Mouse (Mus musculus) olfactory bulb, adult 2 months (tissue): Measurements from ENCODE around the gene Eif3c. TPM values are rescaled to one million over a fixed set of nuclear protein-coding genes. Genes with fewer than 3 reads are reported as not detected.

Experiments
- H3K27ac ChIP-seq: fragments of 200-500 bp; 2 replicates; pipeline ENCODE4 v1.5.1; 2012; ENCODE audit warnings: low read depth, low read length; ENCODE audit not compliant: insufficient read depth
- H3K4me1 ChIP-seq: fragments of 200-500 bp; 2 replicates; pipeline ENCODE4 v1.6.1; 2012; ENCODE audit warnings: low read length; ENCODE audit not compliant: control insufficient read depth, insufficient read depth
- H3K4me3 ChIP-seq: fragments of 200-500 bp; 2 replicates; pipeline ENCODE4 v1.5.1; 2012; ENCODE audit warnings: mild to moderate bottlenecking, low read depth, low read length, moderate library complexity; ENCODE audit not compliant: insufficient read depth
- CTCF ChIP-seq: fragments of 200-500 bp; IDR thresholded peaks from 2 replicates; pipeline ENCODE4 v1.5.1; 2012; ENCODE audit warnings: low read depth, mild to moderate bottlenecking, low read length, moderate library complexity; ENCODE audit not compliant: insufficient read depth
- POLR2A ChIP-seq: fragments of 200-500 bp; IDR thresholded peaks from 2 replicates; pipeline ENCODE4 v1.6.1; 2012; ENCODE audit warnings: mild to moderate bottlenecking, low read depth, low read length, moderate library complexity; ENCODE audit not compliant: insufficient read depth
- WGBS: fragments of 180-500 bp; shearing (Covaris S2); methylation state at CpG from one replicate; pipeline ENCODE4 v1.1.7; 2018; 5-methylcytosine and 5-hydroxymethylcytosine counted together
- polyA plus RNA-seq: library from polyadenylated mRNA; stranded (reverse); fragments of >200 nt; gene quantifications from 2 replicates; pipeline ENCODE4 v1.2.4, GENCODE M21; 2012; ENCODE audit warnings: low replicate concordance; ENCODE audit not compliant: missing spikeins, insufficient read depth, insufficient read length

Gene Eif3c
- polyA plus RNA-seq, 1 experiment = 330 TPM

DNA sequence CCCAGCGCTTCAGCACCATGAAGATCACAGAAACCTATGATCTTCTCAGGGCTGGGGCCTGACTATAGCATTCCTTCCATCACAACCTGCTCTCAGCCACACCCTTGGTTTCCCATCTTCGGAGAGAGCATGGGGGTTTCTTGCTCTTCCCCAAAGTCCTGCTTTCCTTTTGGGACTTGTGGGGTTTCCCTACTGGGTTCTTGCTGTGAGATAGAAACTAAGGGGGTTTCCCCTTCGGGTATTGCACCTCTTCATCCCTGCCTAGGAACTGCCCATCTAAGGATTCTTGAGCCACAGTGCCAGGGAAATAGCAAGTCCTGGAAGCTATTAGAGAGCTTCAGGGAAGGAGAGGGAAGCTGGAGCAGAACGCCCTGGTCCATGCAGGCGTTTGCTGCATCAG, 29.7 kb upstream of the Eif3c start:
- no peak overlapping the region for H3K27ac ChIP-seq
- no peak overlapping the region for H3K4me3 ChIP-seq
- WGBS = 84% methylated on average over 5 of the region's 5 CpGs
- H3K4me1 ChIP-seq = no peaks in the 10 kb centered on the region
- no peak for TF ChIP-seq POLR2A
- TF ChIP-seq CTCF = no peak

DNA sequence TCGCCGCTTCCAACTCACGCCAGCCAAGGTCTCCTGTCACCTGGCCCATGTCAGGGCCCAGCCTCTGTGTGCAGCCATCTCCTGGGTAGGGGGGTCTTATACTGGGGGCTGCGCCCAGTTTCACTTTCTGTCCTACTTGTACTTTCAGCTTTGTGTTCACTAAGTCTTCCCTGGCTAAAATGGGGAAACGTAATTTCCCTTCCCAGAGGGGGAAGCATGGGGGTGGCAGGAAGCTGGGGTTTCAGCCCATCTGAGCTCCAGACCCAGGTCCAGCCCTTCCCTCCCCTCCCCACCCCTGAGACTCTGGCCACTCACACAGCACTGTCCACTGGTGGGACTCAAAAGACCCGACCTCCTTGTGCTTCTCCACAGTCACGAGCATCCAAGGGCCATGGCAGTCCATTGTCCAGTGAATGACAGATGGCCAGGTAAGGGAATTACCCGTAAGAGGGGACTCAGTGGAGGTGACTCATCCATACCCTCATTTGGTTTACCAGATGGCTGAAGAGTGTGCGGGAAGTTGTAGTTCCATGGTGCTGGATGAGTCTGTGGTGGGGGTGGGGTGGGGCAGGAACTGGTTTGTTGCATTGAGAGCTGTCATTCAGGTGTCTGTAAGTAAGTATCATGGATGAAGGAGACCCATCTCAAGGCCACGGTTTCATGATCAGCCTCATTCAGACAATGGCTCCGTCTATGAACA, 28.8 kb upstream of the Eif3c start, which contains the start of gene Il27:
Il27 (minus strand) TSS at position 80 of the 700 bp plus-strand sequence.
- WGBS = 87% methylated on average over 11 of the region's 11 CpGs
- TF ChIP-seq CTCF (no peak), POLR2A (no peak)
- H3K4me3 ChIP-seq = no peak within 1 kb of the TSS

DNA sequence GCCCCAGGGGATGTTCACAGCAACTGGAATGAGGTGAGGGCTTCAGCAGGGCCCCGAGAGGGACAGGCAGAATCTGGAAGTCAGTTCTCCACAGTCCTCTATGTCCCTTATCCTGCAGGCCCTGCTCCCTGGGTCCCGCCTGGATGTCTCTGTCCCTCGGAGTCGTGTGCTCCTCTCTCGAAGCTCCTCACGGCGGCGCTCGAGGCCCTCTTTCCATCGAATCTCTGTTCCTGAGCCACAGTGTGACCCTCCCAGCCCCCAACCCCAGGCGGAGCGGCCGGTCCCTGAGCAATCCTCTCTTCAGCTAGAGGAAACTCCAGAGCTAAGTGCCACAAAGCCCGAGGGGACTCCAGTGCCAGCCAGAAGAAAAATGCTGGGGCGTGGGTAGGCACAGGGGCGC, 21.6 kb upstream of the Eif3c start:
- Histone ChIP-seq H3K4me3 (peak overlapping the region; percentile 23; the same call in 1 of the 2 replicates), H3K27ac (no peak overlapping the region), H3K4me1 (peaks cover 9% of the 10 kb centered on the region)
- 14% methylated on average over 16 of the region's 16 CpGs for WGBS
- no peak for TF ChIP-seq POLR2A
- TF ChIP-seq CTCF = peak; percentile 76

More for the DNA sequence above, 28.8 kb upstream of the Eif3c start, which contains the start of gene Il27:
- Histone ChIP-seq H3K27ac (no peak within 1 kb of the TSS), H3K4me1 (no peaks in the 10 kb centered on the region)

DNA sequence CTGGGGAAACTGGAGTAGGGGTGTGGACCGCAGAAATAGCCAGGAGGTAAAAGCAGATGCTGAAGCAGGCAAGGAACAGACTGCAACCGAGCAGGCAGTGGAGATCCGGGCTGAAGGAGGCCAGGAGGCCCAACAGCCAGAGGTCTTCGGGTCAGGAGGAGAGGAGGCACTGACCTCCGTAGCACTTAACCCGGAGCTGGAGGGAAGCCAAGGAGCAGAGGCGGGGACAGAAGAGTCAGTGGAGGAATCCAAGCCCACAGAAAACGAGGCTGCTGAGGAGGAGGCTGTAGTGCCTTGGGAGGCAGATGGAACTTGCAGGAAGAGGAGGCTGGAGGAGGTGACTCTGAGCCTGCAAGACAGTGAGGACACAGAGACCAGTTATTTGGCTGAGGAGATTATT, 20.6 kb upstream of the Eif3c start:
- WGBS = 50% methylated on average over 8 of the region's 8 CpGs
- no peak overlapping the region for H3K27ac ChIP-seq
- peaks cover 12% of the 10 kb centered on the region for H3K4me1 ChIP-seq
- no peak for TF ChIP-seq POLR2A
- TF ChIP-seq CTCF = no peak
- no peak overlapping the region for H3K4me3 ChIP-seq

DNA sequence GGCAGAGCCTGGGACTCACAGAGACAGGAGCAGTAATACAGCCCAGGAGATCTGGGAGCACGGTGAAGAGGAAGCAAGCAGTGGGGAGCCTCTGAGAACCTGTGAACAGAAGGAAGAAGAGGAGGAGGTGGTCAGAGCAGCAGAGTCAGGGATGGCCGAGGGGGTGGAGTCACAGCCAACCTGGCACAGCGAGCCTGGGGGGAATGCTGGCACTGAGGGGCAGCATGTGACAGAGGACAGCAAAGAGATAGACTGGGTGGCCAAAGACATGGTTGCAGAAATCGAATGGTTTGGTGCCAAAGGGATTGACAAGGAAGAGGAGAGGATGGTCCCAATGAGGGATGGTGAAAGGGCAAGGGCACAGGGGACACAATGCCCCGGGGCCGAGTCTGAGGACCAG, 19.5 kb upstream of the Eif3c start, which contains the start of gene Cln3:
Cln3 (minus strand) TSS at position 101 of the 400 bp plus-strand sequence.
- no peak for TF ChIP-seq POLR2A
- TF ChIP-seq CTCF = no peak
- WGBS = 75% methylated on average over 6 of the region's 6 CpGs
- peaks cover 12% of the 10 kb centered on the region for H3K4me1 ChIP-seq
- H3K27ac ChIP-seq = no peak within 1 kb of the TSS
- H3K4me3 ChIP-seq = no peak within 1 kb of the TSS

DNA sequence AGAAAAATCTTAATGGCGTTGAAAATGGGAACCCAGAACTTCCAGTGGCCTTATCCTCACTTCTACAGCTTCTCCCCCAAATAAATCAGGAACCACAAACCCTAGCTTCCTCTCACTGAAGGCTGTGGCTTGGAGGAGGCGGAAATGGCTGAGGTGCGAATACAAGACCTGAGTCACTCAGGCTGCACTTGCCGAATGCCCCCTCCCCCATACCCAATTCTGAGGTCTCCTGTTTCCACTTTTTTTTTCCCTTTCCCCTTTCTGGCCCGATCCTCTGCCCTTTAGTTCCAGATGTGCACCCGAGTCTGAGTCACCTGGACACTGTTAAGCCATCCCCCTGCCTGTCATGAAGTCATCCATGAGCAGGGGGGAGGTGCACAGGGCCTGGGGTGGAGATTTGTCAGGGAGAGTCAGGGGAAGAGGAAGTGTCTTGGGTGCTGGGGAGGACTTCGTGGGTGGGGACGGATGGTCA, 18.3 kb upstream of the Eif3c start, which contains the start of gene Apobr:
Apobr (plus strand) TSS at position 437 of the 472 bp plus-strand sequence.
- Histone ChIP-seq H3K4me3 (no peak within 1 kb of the TSS), H3K4me1 (peaks cover 16% of the 10 kb centered on the region), H3K27ac (no peak within 1 kb of the TSS)
- WGBS = 81% methylated on average over 8 of the region's 8 CpGs
- TF ChIP-seq POLR2A = no peak
- no peak for TF ChIP-seq CTCF

DNA sequence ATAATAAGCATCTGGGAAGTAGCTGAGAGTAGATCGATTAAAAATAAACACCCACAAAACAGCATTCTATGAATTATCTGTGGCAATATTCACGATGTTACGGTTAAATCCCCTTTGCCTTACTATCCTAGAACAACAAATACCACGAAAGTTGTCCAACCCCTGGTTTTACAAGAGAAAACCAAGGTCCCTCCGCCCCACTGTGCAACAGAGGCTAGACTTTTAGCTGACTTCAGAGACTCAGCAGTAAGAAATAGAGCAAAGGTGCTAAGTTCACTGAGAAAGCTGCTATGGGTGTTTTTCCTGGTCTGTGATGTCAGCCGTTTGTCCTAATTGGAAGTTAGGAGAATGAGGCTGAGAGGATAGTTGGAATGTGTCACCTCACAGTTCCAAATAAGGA, 17.6 kb upstream of the Eif3c start:
- 52% methylated on average over 6 of the region's 6 CpGs for WGBS
- TF ChIP-seq POLR2A (no peak), CTCF (no peak)
- H3K4me1 ChIP-seq = peaks cover 16% of the 10 kb centered on the region
- H3K4me3 ChIP-seq = peak overlapping the region; percentile 80
- H3K27ac ChIP-seq = peak overlapping the region; percentile 96; the same call in 1 of the 2 replicates

DNA sequence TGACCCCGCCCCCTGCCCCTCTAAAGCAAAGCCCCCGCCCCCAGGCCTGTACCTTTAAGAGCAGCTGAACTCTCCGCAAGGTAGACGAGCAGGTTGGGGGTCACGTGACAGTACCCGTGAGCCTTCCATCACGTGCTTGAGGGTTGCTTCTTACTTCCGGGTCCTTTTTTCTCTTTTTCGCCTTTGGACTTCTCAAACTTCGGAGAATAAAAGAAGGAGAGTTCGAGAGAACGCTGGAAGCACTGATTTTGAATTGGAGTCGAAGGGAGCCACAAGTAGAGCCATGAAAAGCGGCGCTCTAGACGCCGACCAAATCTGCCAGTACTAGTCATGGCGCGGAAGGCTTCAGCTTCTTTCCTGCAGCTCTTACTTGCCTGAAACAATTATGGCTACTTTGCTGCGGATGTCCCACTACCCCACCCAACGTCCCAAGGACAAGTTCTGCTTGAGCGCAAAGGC, 17.1 kb upstream of the Eif3c start:
- Histone ChIP-seq H3K27ac (peak overlapping the region; percentile 96), H3K4me3 (peak overlapping the region; percentile 80), H3K4me1 (peaks cover 16% of the 10 kb centered on the region)
- TF ChIP-seq CTCF (no peak), POLR2A (no peak)
- under 1% methylated on average over 22 of the region's 22 CpGs for WGBS

DNA sequence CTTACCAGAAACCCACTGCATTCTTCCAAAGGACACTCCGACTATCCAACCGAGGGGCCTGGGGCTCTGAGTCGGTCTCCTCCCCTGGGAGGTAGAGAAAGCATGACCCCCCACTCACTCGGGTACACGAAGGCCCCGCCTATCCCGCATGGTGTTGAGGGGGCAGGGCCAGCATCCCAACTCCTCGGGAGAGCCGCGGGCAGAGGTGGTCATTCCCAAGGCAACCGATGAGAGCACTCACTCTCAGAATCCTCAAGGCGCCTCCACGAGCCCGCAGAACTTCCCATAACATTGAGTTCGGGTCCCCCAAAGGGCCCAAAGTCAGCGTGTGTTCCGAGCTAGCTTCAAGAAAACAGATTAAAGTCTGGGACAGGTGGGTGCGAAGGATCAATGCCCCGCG, 16.5 kb upstream of the Eif3c start:
- no peak overlapping the region for H3K27ac ChIP-seq
- peak overlapping the region; percentile 80 for H3K4me3 ChIP-seq
- 2% methylated on average over 20 of the region's 20 CpGs for WGBS
- H3K4me1 ChIP-seq = peaks cover 11% of the 10 kb centered on the region
- no peak for TF ChIP-seq CTCF
- TF ChIP-seq POLR2A = no peak
